Mouse (Mus musculus) cerebellum, adult 2 months (tissue): Measurements from ENCODE around the gene Tmub1.

Experiments used
- CTCF ChIP-seq: fragments of 200-500 bp; IDR thresholded peaks from 2 replicates; pipeline ENCODE4 v1.5.1; 2011; ENCODE audit warnings: low read depth, mild to moderate bottlenecking, control low read depth, low read length, moderate library complexity, borderline replicate concordance; ENCODE audit not compliant: insufficient read depth
- POLR2A ChIP-seq: fragments of 200-500 bp; IDR thresholded peaks from 2 replicates; pipeline ENCODE4 v1.6.1; 2011; ENCODE audit warnings: low read length, control low read depth, borderline replicate concordance; ENCODE audit not compliant: insufficient read depth

- TF ChIP-seq POLR2A (no peak), CTCF (no peak)
Observed at GRCm38 (mm10) chr5:24417587-24417986, 30.1 kb downstream of the Tmub1 start.
